Mouse (Mus musculus) CD4-positive, CD25-positive, alpha-beta regulatory T cell, adult 2 months (primary cell): Measurements from ENCODE around the gene Olfr1082.
"Not testable (repeated sequence)": the region's sequence is repeated elsewhere in the genome, so short reads cannot be mapped to it uniquely, and the experiment has no call there.

Experiments
- DNase-seq: peaks from one replicate; pipeline ENCODE4 v3.0.0-alpha.2; 2012; ENCODE audit warnings: low read depth, low spot score

Olfr1082 gene

DNA sequence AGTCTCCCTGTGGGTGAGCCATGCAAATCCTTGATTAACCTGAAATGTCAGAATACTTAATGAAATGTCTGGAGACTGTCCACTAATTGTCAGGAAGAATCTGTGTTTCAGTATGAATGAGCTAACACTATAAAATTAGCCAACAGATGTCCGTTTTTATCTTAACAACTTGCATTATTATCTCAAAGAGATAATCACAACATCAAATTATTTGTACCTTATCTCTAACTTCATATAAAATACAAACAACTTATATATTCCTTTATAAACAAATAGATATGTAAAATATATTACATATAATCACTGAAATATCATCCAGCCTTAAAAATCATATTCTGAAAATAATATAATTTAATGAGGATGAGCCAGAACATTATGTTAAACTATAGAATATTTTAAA is at the start of gene Olfr1082:
Olfr1082 (minus strand) TSS at position 101 of the 400 bp plus-strand sequence.
- DNase-seq = not testable (repeated sequence)

DNA sequence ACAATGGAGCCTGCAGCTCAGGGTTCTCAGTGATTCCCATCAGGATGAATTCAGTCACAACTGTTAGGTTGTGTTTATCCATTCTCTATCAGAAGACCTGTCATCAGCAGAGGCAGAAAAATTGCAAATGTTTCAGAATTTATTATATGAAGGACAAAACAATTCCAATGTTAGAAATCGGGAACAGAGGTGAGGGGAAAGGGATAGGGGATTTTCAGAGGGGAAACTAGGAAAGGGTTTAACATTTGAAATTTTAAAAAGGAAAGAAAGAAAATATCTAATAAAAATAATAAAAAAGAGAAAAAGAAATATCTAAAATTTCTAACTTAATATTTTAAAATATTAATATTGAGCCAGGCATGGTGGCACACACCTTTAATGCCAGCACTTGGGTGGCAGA is 40.9 kb upstream of the Olfr1082 start, which contains the start of gene Olfr1084:
Olfr1084 (minus strand) TSS at position 101 of the 400 bp plus-strand sequence.
- not testable (repeated sequence) for DNase-seq

GRCm38 (mm10) chr2:86558135-86558534 is 40.6 kb downstream of the Olfr1082 start, which contains the start of gene Olfr1080:
Gene Olfr1080, minus strand, starts transcription at chr2:86558235.
- not testable (repeated sequence) for DNase-seq
